Comparison of ENCODE assay signal across 8 mouse cellular contexts in genomic region chr3:69319061-69319720, GRCm38 (mm10). TPM values are rescaled to one million over a fixed set of nuclear protein-coding genes. Genes with fewer than 3 reads are reported as not detected.
DNase-seq lines count a peak whose midpoint lies in the region; ATAC-seq and TF ChIP-seq lines count a peak whose summit lies in the region.

No protein-coding gene starts in this region.

- H3K4me2 ChIP-seq in heart, embryonic 12.5 days, result peak overlapping the region; percentile 94
- peak overlapping the region; percentile 95 for H3K4me2 ChIP-seq in hindbrain, embryonic 12.5 days (replicated peaks)

- ATAC-seq in heart, embryonic 12.5 days (ENCODE audit: insufficient number of reproducible peaks, low FRiP score), result no peak
- ATAC-seq in hindbrain, embryonic 12.5 days (ENCODE audit: low FRiP score), result no peak

- DNase-seq in heart, adult 2 months, result no peak
- no peak for DNase-seq in midbrain, embryonic 10.5 days (ENCODE audit: low spot score)
- DNase-seq in frontal cortex, postnatal 25 days (ENCODE audit: low spot score in 2 of 2), result no peak
- no peak for DNase-seq in adrenal gland, postnatal 10 days
- DNase-seq in left cerebral cortex, postnatal 36 days (ENCODE audit: low spot score in 2 of 2), result no peak

- H3K27ac ChIP-seq in heart, embryonic 12.5 days (ENCODE audit: poor library complexity, severe bottlenecking), result no peak overlapping the region
- no peak overlapping the region for H3K27ac ChIP-seq in heart, adult 2 months
- H3K27ac ChIP-seq in brown adipose tissue, adult 24 weeks (replicated peaks; ENCODE audit: low read depth, low read length), result no peak overlapping the region
- no peak overlapping the region for H3K27ac ChIP-seq in hindbrain, embryonic 12.5 days
- H3K27ac ChIP-seq in midbrain, embryonic 10.5 days (replicated peaks), result no peak overlapping the region

- WGBS in heart, embryonic 12.5 days, result 76% methylated on average over 6 of the region's 6 CpGs
- 77% methylated on average over 6 of the region's 6 CpGs for WGBS in heart, adult 2 months
- 84% methylated on average over 6 of the region's 6 CpGs for WGBS in hindbrain, embryonic 12.5 days
- WGBS in midbrain, embryonic 10.5 days, result 88% methylated on average over 6 of the region's 6 CpGs

- no peak for TF ChIP-seq CTCF in heart, adult 2 months (IDR thresholded peaks at IDR 0.05)

- intact Hi-C loops in heart, adult 2 months (cut with DNase I), result loop anchor here (5.0 kb wide), 1 partner anchor 38 kb away; no protein-coding TSS in a partner anchor
- intact Hi-C loops in left cerebral cortex, postnatal 36 days (cut with DNase I), result loop anchor here (5.0 kb wide), 3 partner anchors 47 to 403 kb away; partner anchors contain the start of gene Nmd3

- H3K27me3 ChIP-seq in heart, embryonic 12.5 days (replicated peaks), result no peaks in the 10 kb centered on the region
- H3K27me3 ChIP-seq in heart, adult 2 months (ENCODE audit: control insufficient read depth, insufficient read depth, low read length), result no peaks in the 10 kb centered on the region
- no peaks in the 10 kb centered on the region for H3K27me3 ChIP-seq in hindbrain, embryonic 12.5 days
- H3K27me3 ChIP-seq in midbrain, embryonic 10.5 days (ENCODE audit: low read depth, poor library complexity, severe bottlenecking), result peaks cover 13% of the 10 kb centered on the region; the same call in 1 of the 2 replicates

- peak overlapping the region; percentile 81 for H3K4me3 ChIP-seq in heart, embryonic 12.5 days
- H3K4me3 ChIP-seq in heart, adult 2 months, result no peak overlapping the region
- peak overlapping the region; percentile 77 for H3K4me3 ChIP-seq in brown adipose tissue, adult 24 weeks (ENCODE audit: insufficient read depth, low read depth, low read length)
- H3K4me3 ChIP-seq in hindbrain, embryonic 12.5 days, result peak overlapping the region; percentile 76
- H3K4me3 ChIP-seq in midbrain, embryonic 10.5 days, result peak overlapping the region; percentile 84

- peaks cover 15% of the 10 kb centered on the region for H3K4me1 ChIP-seq in heart, embryonic 12.5 days (replicated peaks)
- H3K4me1 ChIP-seq in heart, adult 2 months (ENCODE audit: control insufficient read depth, insufficient read depth, low read length), result peaks cover 8% of the 10 kb centered on the region
- H3K4me1 ChIP-seq in brown adipose tissue, adult 24 weeks (ENCODE audit: control insufficient read depth, insufficient read depth, insufficient read length, low read length), result peaks cover 10% of the 10 kb centered on the region
- peaks cover 32% of the 10 kb centered on the region for H3K4me1 ChIP-seq in hindbrain, embryonic 12.5 days
- H3K4me1 ChIP-seq in midbrain, embryonic 10.5 days, result peaks cover 37% of the 10 kb centered on the region

- H3K9me3 ChIP-seq in heart, embryonic 12.5 days (replicated peaks), result no peaks in the 10 kb centered on the region
- no peaks in the 10 kb centered on the region for H3K9me3 ChIP-seq in hindbrain, embryonic 12.5 days (replicated peaks)
- H3K9me3 ChIP-seq in midbrain, embryonic 10.5 days (replicated peaks), result no peaks in the 10 kb centered on the region

- peak overlapping the region; percentile 90; the same call in 1 of the 2 replicates for H3K9ac ChIP-seq in heart, embryonic 12.5 days
- no peak overlapping the region; the same call in 1 of the 2 replicates for H3K9ac ChIP-seq in heart, adult 2 months (ENCODE audit: low read depth, low read length)
- H3K9ac ChIP-seq in hindbrain, embryonic 12.5 days, result peak overlapping the region; percentile 88; the same call in 1 of the 2 replicates

- no peaks in the 10 kb centered on the region for H3K36me3 ChIP-seq in heart, embryonic 12.5 days
- H3K36me3 ChIP-seq in heart, adult 2 months (ENCODE audit: control insufficient read depth, insufficient read depth, low read length), result no peaks in the 10 kb centered on the region
- no peaks in the 10 kb centered on the region for H3K36me3 ChIP-seq in hindbrain, embryonic 12.5 days
- H3K36me3 ChIP-seq in midbrain, embryonic 10.5 days, result 0 out of 2 replicates have a peak, but pooled peaks cover 2% of the 10 kb centered on the region

- H3K79me2 ChIP-seq in heart, adult 2 months (replicated peaks; ENCODE audit: control insufficient read depth, insufficient read depth, low read length), result no peaks in the 10 kb centered on the region

- TF ChIP-seq POLR2A in heart, adult 2 months (IDR thresholded peaks at IDR 0.05; ENCODE audit: insufficient read depth, low read depth, low read length), result no peak

- TF ChIP-seq EP300 in heart, adult 2 months (IDR thresholded peaks at IDR 0.05; ENCODE audit: insufficient read depth, low read depth, low read length), result no peak

RNA-seq across cellular contexts. Expression of gene Ppm1l, which starts 2.5 kb away (rescaled TPM):
- polyA plus RNA-seq in heart, embryonic 12.5 days (2016; fragmentation: Nextera tagmentation; extraction: Ambion mirVana), result 9.8 and 11.8 TPM in 2 replicates
- total RNA-seq in heart, adult 2 months (2021), result 10 to 100 TPM; 24.1 to 31.3 TPM
- 7.6 and 14.2 TPM in 2 replicates for polyA plus RNA-seq in heart, adult 2 months (2012; rRNA removed)
- 4.9 and 5.0 TPM in 2 replicates for polyA plus RNA-seq in brown adipose tissue, adult 24 weeks (2012; ENCODE audit: insufficient read depth, insufficient read length, missing spikeins)
- polyA plus RNA-seq in hindbrain, embryonic 12.5 days (2016; fragmentation: Nextera tagmentation; extraction: Ambion mirVana), result 23.3 and 26.9 TPM in 2 replicates
- polyA plus RNA-seq in midbrain, embryonic 10.5 days (2016; fragmentation: Nextera tagmentation; extraction: Ambion mirVana), result 14.8 and 15.6 TPM in 2 replicates
- total RNA-seq in adrenal gland, postnatal 10 days (2021), result 10 to 100 TPM; 11.1 to 13.0 TPM
- 10 to 100 TPM; 87.0 to 88.8 TPM for total RNA-seq in left cerebral cortex, postnatal 36 days (2021)
